Mouse (Mus musculus): ENCODE results near the gene Trp53tg5. TPM values are rescaled to one million over a fixed set of nuclear protein-coding genes. Genes with fewer than 3 reads are reported as not detected.

Trp53tg5 gene
- total and polyA plus RNA-seq, 3 experiments: not detected

DNA sequence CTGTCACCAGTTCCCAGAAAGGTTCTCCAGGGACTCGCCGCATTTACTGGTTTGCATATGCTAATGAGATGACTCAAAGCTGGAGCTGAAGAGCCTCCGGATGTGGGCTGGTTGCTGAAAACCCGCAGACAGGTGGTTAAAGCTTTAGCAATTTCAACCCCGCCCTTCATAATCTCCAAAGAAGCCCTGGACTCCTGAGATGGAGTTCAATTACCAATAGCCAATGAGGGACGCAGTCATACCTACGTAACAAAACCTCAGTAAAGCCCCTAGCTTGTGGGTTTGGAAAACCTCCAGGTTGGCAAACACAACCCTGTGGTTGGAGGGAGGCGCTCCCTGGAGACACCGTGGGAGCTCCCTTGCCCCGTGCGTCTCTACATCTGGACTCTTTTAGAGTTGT lies 48.3 kb upstream of the Trp53tg5 start:
- Histone ChIP-seq H3K36me3 (replicated peaks in 1 of 2; ENCODE audit: control insufficient read depth in 1 of 2, insufficient read depth in 1 of 2, low read length in 1 of 2) (no peaks in the 10 kb centered on the region), H3K4me2 (ENCODE audit: insufficient read depth, low read depth, poor library complexity, severe bottlenecking) (peak overlapping the region; percentile 99)

GRCm38 (mm10) chr2:164520782-164521181 lies 47.3 kb upstream of the Trp53tg5 start:
- H3K9ac ChIP-seq (ENCODE audit: insufficient read depth, low read depth): no peak overlapping the region
- DNase-seq (ENCODE audit: extremely low read depth): peak; percentile 75
- dilution Hi-C loops (cut with MboI; ENCODE audit: extremely low pct_ligation_motif_present, extremely low pct_unique_long_range_greater_than_20kb, low sequenced_read_pairs): no loop called here

More for the DNA sequence above, 48.3 kb upstream of the Trp53tg5 start:
- dilution Hi-C loops (cut with MboI; ENCODE audit: extremely low pct_ligation_motif_present, extremely low pct_unique_long_range_greater_than_20kb, low sequenced_read_pairs) (no loop called here), in situ Hi-C loops (cut with MboI; ENCODE audit: low pct_ligation_motif_present, low pct_unique_long_range_greater_than_20kb, low sequenced_read_pairs) (no loop called here)
- Histone ChIP-seq H3K4me1 (ENCODE audit: control insufficient read depth in 1 of 2, insufficient read depth in 2 of 2) (peaks cover 2 to 25% of the 10 kb centered on the region in 2 experiments), H3K27ac (ENCODE audit: insufficient read depth, low read depth) (peak overlapping the region; percentile 71), H3K79me2 (replicated peaks; ENCODE audit: control insufficient read depth, extremely low read depth, insufficient read depth, poor library complexity, severe bottlenecking) (no peaks in the 10 kb centered on the region), H3K9me3 (replicated peaks; ENCODE audit: low read length) (peaks cover 25% of the 10 kb centered on the region), H3K27me3 (replicated peaks) (peaks cover 9% of the 10 kb centered on the region), H3K9ac (ENCODE audit: insufficient read depth, low read depth) (no peak overlapping the region), H3K4me3 (replicated peaks in 1 of 3; ENCODE audit: low read depth in 2 of 3, low read length in 2 of 3, poor library complexity in 1 of 3) (no peak overlapping the region)
- no peak for TF ChIP-seq CHD1 (IDR thresholded peaks at IDR 0.05; ENCODE audit: low read depth, low read length)
- TF ChIP-seq BHLHE40 (IDR thresholded peaks at IDR 0.05; ENCODE audit: low read depth, low read length): peak; percentile 90
- peak; percentile 57 for TF ChIP-seq SIN3A (IDR thresholded peaks at IDR 0.05; ENCODE audit: low read length)
- TF ChIP-seq TBP (conservative IDR thresholded peaks at IDR 0.05; ENCODE audit: low read depth, low read length): no peak
- TF ChIP-seq E2F4 (IDR thresholded peaks at IDR 0.05; ENCODE audit: insufficient replicate concordance, low read depth, low read length): no peak
- TF ChIP-seq JUN (IDR thresholded peaks at IDR 0.05; ENCODE audit: insufficient read depth, low read depth, low read length): peak; percentile 92
- 0 out of 2 replicates have a peak, but pooled peaks have one; percentile 16 for TF ChIP-seq HCFC1 (IDR thresholded peaks at IDR 0.05; ENCODE audit: low read depth, low read length)
- TF ChIP-seq MYC (IDR thresholded peaks at IDR 0.05; ENCODE audit: low read depth, low read length): peak; percentile 52
- TF ChIP-seq ETS1 (conservative IDR thresholded peaks at IDR 0.05; ENCODE audit: low read depth, low read length): peak; percentile 96
- TF ChIP-seq CTCF (conservative IDR thresholded peaks at IDR 0.05 in 1 of 2, IDR thresholded peaks at IDR 0.05 in 1 of 2; ENCODE audit: low read depth in 2 of 2, low read length in 2 of 2): no peak
- TF ChIP-seq PAX5 (IDR thresholded peaks at IDR 0.05; ENCODE audit: low read length): no peak
- 0 out of 2 replicates have a peak, but pooled peaks have one; percentile 66 for TF ChIP-seq MAZ (IDR thresholded peaks at IDR 0.05; ENCODE audit: low read depth, low read length)
- TF ChIP-seq NRF1 (IDR thresholded peaks at IDR 0.05; ENCODE audit: low read depth, low read length): no peak
- TF ChIP-seq ZMIZ1 (IDR thresholded peaks at IDR 0.05; ENCODE audit: low read depth, low read length): no peak; the same call in 1 of the 2 replicates
- no peak for TF ChIP-seq GABPA (IDR thresholded peaks at IDR 0.05; ENCODE audit: insufficient replicate concordance, low read depth, low read length)
- TF ChIP-seq ZNF384 (IDR thresholded peaks at IDR 0.05; ENCODE audit: low read depth, low read length): no peak
- peak; percentile 97 for TF ChIP-seq RCOR1 (conservative IDR thresholded peaks at IDR 0.05; ENCODE audit: low read depth, low read length)
- peak; percentile 98 for TF ChIP-seq EP300 (IDR thresholded peaks at IDR 0.05; ENCODE audit: low read length)
- TF ChIP-seq MEF2A (IDR thresholded peaks at IDR 0.05; ENCODE audit: borderline replicate concordance, low read depth, low read length): peak; percentile 93
- peak; percentile 4; the same call in 1 of the 2 replicates for TF ChIP-seq ELF1 (IDR thresholded peaks at IDR 0.05; ENCODE audit: low read depth, low read length)
- no peak for TF ChIP-seq MXI1 (IDR thresholded peaks at IDR 0.05; ENCODE audit: low read depth, low read length)
- TF ChIP-seq USF1 (IDR thresholded peaks at IDR 0.05; ENCODE audit: low read depth, low read length): no peak
- TF ChIP-seq RAD21 (IDR thresholded peaks at IDR 0.05; ENCODE audit: low read depth, low read length): no peak
- TF ChIP-seq ZC3H11A (IDR thresholded peaks at IDR 0.05; ENCODE audit: low read depth, low read length): no peak
- no peak for TF ChIP-seq USF2 (conservative IDR thresholded peaks at IDR 0.05; ENCODE audit: low read depth, low read length)
- TF ChIP-seq ZKSCAN1 (IDR thresholded peaks at IDR 0.05; ENCODE audit: borderline replicate concordance, low read depth, low read length): no peak
- TF ChIP-seq MAFK (IDR thresholded peaks at IDR 0.05; ENCODE audit: insufficient replicate concordance, low read length): peak; percentile 96
- TF ChIP-seq IRF4 (IDR thresholded peaks at IDR 0.05; ENCODE audit: low read depth, low read length): peak; percentile 99
- no peak for TF ChIP-seq NELFE (IDR thresholded peaks at IDR 0.05; ENCODE audit: low read depth, low read length)
- TF ChIP-seq KAT2A (IDR thresholded peaks at IDR 0.05; ENCODE audit: insufficient replicate concordance, low read length): peak; percentile 67; the same call in 1 of the 2 replicates
- TF ChIP-seq CHD2 (IDR thresholded peaks at IDR 0.05; ENCODE audit: low read length): peak; percentile 82
- no peak for TF ChIP-seq SMC3 (IDR thresholded peaks at IDR 0.05; ENCODE audit: low read depth, low read length)
- TF ChIP-seq UBTF (IDR thresholded peaks at IDR 0.05; ENCODE audit: low read depth, low read length): no peak
- TF ChIP-seq POLR2A (IDR thresholded peaks at IDR 0.05; ENCODE audit: low read depth, low read length): no peak
- peak; percentile 97 for TF ChIP-seq JUND (conservative IDR thresholded peaks at IDR 0.05; ENCODE audit: low read depth, low read length)
- TF ChIP-seq POLR2AphosphoS2 (IDR thresholded peaks at IDR 0.05; ENCODE audit: low read depth, low read length): no peak
- no peak for TF ChIP-seq MAX (IDR thresholded peaks at IDR 0.05; ENCODE audit: low read length)
- peak; percentile 99 for TF ChIP-seq TCF12 (IDR thresholded peaks at IDR 0.05; ENCODE audit: low read depth, low read length)
- DNase-seq (ENCODE audit: extremely low read depth): peak; percentile 99

More at GRCm38 (mm10) chr2:164520782-164521181, 47.3 kb upstream of the Trp53tg5 start:
- H3K4me1 ChIP-seq (ENCODE audit: control insufficient read depth in 1 of 2, insufficient read depth in 2 of 2): peaks cover 2 to 25% of the 10 kb centered on the region in 2 experiments
- peaks cover 27% of the 10 kb centered on the region for H3K9me3 ChIP-seq (replicated peaks; ENCODE audit: low read length)
- no peak overlapping the region for H3K4me3 ChIP-seq (replicated peaks in 1 of 3; ENCODE audit: low read depth in 2 of 3, low read length in 2 of 3, poor library complexity in 1 of 3)
- TF ChIP-seq CTCF (conservative IDR thresholded peaks at IDR 0.05 in 1 of 2, IDR thresholded peaks at IDR 0.05 in 1 of 2; ENCODE audit: low read depth in 2 of 2, low read length in 2 of 2) (peak; percentile 62 to 96), TCF12 (IDR thresholded peaks at IDR 0.05; ENCODE audit: low read depth, low read length) (peak; percentile 37; the same call in 1 of the 2 replicates), RAD21 (IDR thresholded peaks at IDR 0.05; ENCODE audit: low read depth, low read length) (peak; percentile 94), BHLHE40 (IDR thresholded peaks at IDR 0.05; ENCODE audit: low read depth, low read length) (no peak), ZC3H11A (IDR thresholded peaks at IDR 0.05; ENCODE audit: low read depth, low read length) (peak; percentile 40; the same call in 1 of the 2 replicates), MAFK (IDR thresholded peaks at IDR 0.05; ENCODE audit: insufficient replicate concordance, low read length) (no peak), EP300 (IDR thresholded peaks at IDR 0.05; ENCODE audit: low read length) (peak; percentile 41), UBTF (IDR thresholded peaks at IDR 0.05; ENCODE audit: low read depth, low read length) (no peak), MYC (IDR thresholded peaks at IDR 0.05; ENCODE audit: low read depth, low read length) (peak; percentile 53; the same call in 1 of the 2 replicates), TBP (conservative IDR thresholded peaks at IDR 0.05; ENCODE audit: low read depth, low read length) (no peak), ZNF384 (IDR thresholded peaks at IDR 0.05; ENCODE audit: low read depth, low read length) (peak; percentile 47; the same call in 1 of the 2 replicates), SMC3 (IDR thresholded peaks at IDR 0.05; ENCODE audit: low read depth, low read length) (peak; percentile 89), ELF1 (IDR thresholded peaks at IDR 0.05; ENCODE audit: low read depth, low read length) (peak; percentile 45), MXI1 (IDR thresholded peaks at IDR 0.05; ENCODE audit: low read depth, low read length) (peak; percentile 53; the same call in 1 of the 2 replicates)
- no peak overlapping the region for H3K27ac ChIP-seq (ENCODE audit: insufficient read depth, low read depth)
- H3K27me3 ChIP-seq (replicated peaks): peaks cover 9% of the 10 kb centered on the region
- in situ Hi-C loops (cut with MboI; ENCODE audit: low pct_ligation_motif_present, low pct_unique_long_range_greater_than_20kb, low sequenced_read_pairs): no loop called here
- peak overlapping the region; percentile 99; the same call in 1 of the 2 replicates for H3K4me2 ChIP-seq (ENCODE audit: insufficient read depth, low read depth, poor library complexity, severe bottlenecking)
- H3K36me3 ChIP-seq (replicated peaks in 1 of 2; ENCODE audit: control insufficient read depth in 1 of 2, insufficient read depth in 1 of 2, low read length in 1 of 2): no peaks in the 10 kb centered on the region
- no peaks in the 10 kb centered on the region for H3K79me2 ChIP-seq (replicated peaks; ENCODE audit: control insufficient read depth, extremely low read depth, insufficient read depth, poor library complexity, severe bottlenecking)

All from CH12.LX (cell line).